Mouse (Mus musculus) cerebellum, adult 9-11 months (tissue): Measurements from ENCODE around the gene Cd72.
A peak's percentile ranks its signal among the peaks of the same experiment; 100 is the strongest.

Experiments used
- DNase-seq: peaks from one replicate; pipeline ENCODE4 v3.0.0; 2022

The Cd72 gene

GRCm38 (mm10) chr4:43425648-43426380 is 28.6 kb downstream of the Cd72 start:
- DNase-seq, result peak; percentile 25

- no peak for DNase-seq
Observed at GRCm38 (mm10) chr4:43425197-43425596, 29.2 kb downstream of the Cd72 start.

- no peak for DNase-seq
Observed at GRCm38 (mm10) chr4:43424072-43424471, 30.4 kb downstream of the Cd72 start.

- DNase-seq, result no peak
Observed at GRCm38 (mm10) chr4:43423267-43423934, 31.0 kb downstream of the Cd72 start.

- DNase-seq, result no peak
Observed at GRCm38 (mm10) chr4:43421632-43422240, 32.7 kb downstream of the Cd72 start.

GRCm38 (mm10) chr4:43420305-43420704 is 34.1 kb downstream of the Cd72 start:
- DNase-seq, result peak; percentile 72

GRCm38 (mm10) chr4:43419801-43420281 is 34.6 kb downstream of the Cd72 start:
- DNase-seq, result no peak

GRCm38 (mm10) chr4:43418973-43419656 is 35.3 kb downstream of the Cd72 start:
- no peak for DNase-seq

- no peak for DNase-seq
Observed at GRCm38 (mm10) chr4:43418450-43418849, 36.0 kb downstream of the Cd72 start.

GRCm38 (mm10) chr4:43417269-43418062 is 37.0 kb downstream of the Cd72 start:
- DNase-seq, result no peak

- no peak for DNase-seq
Observed at GRCm38 (mm10) chr4:43416071-43416490, 38.3 kb downstream of the Cd72 start.

- DNase-seq, result no peak
Observed at GRCm38 (mm10) chr4:43415221-43416070, 39.0 kb downstream of the Cd72 start.

- no peak for DNase-seq
Observed at GRCm38 (mm10) chr4:43414761-43415160, 39.7 kb downstream of the Cd72 start.

GRCm38 (mm10) chr4:43407071-43407920 is 47.1 kb downstream of the Cd72 start:
- DNase-seq, result no peak

- DNase-seq, result peak; percentile 72
Observed at GRCm38 (mm10) chr4:43406162-43406971, 48.1 kb downstream of the Cd72 start.

- no peak for DNase-seq
Observed at GRCm38 (mm10) chr4:43404697-43405096, 49.7 kb downstream of the Cd72 start.

GRCm38 (mm10) chr4:43402212-43402611 is 52.2 kb downstream of the Cd72 start:
- no peak for DNase-seq

- DNase-seq, result no peak
Observed at GRCm38 (mm10) chr4:43401486-43401885, 52.9 kb downstream of the Cd72 start.

GRCm38 (mm10) chr4:43400976-43401375 is 53.5 kb downstream of the Cd72 start:
- no peak for DNase-seq
